In the genomic region with DNA sequence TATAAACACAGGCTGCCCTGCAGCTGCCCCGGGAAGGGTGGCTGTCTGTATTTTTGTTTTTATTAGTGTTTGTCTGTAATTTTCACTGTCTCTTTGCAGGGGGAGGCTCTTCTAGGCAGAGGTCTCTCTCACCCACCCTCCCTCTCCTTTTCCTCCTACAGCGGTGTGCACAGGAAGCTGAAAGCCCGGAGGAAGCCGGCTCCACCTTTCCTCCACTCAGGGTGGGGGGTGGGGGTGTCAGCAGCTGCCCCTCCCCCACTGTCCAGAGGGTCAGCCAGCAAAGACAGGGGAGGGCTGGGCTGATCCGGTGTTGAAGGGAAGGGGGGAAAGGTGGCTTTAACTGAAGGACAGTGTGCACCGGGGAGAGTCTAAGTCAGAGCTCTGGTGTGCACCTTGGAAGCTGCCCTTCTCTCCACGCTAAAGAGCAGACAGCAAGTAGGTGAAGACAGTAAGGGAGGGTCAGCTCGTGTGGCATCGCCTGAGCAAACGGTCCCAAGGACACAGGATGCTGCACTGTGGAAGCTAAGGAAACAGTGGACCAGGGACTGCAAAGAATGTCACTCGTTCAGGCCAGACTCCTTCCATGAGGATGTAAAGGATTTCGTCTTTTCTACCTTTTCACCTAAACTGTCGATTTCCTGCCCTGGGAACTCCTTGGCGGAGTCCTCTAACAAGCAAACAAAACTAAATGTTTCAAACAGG, we compare ENCODE assay signal across 8 mouse cellular contexts. TPM values are rescaled to one million over a fixed set of nuclear protein-coding genes. Genes with fewer than 3 reads are reported as not detected.
DNase-seq lines count a peak whose midpoint lies in the region; ATAC-seq lines count a peak whose summit lies in the region.

No protein-coding gene starts in this region.

- H3K4me3 ChIP-seq in midbrain, embryonic 10.5 days: no peak overlapping the region
- no peak overlapping the region for H3K4me3 ChIP-seq in midbrain, embryonic 15.5 days
- peak overlapping the region; percentile 43 for H3K4me3 ChIP-seq in heart, embryonic 10.5 days

- DNase-seq in midbrain, embryonic 10.5 days (ENCODE audit: low spot score): no peak
- no peak for DNase-seq in heart, embryonic 10.5 days (ENCODE audit: low spot score)
- DNase-seq in kidney, postnatal 14 days: peak; percentile 76
- DNase-seq in naive thymus-derived CD4-positive, alpha-beta T cell, adult 2 months (ENCODE audit: low read depth): peak; percentile 46
- DNase-seq in spleen, postnatal 14 days (ENCODE audit: low spot score in 2 of 2): no peak
- no peak for DNase-seq in retina, postnatal 1 day
- DNase-seq in layer of hippocampus, postnatal 36 days: no peak

- peaks cover 76% of the 10 kb centered on the region for H3K4me1 ChIP-seq in midbrain, embryonic 10.5 days
- H3K4me1 ChIP-seq in midbrain, embryonic 15.5 days: peaks cover 14% of the 10 kb centered on the region
- H3K4me1 ChIP-seq in heart, embryonic 10.5 days: peaks cover 96% of the 10 kb centered on the region

- WGBS in midbrain, embryonic 10.5 days: 30% methylated on average over 14 of the region's 14 CpGs
- 41% methylated on average over 14 of the region's 14 CpGs for WGBS in midbrain, embryonic 15.5 days
- 11% methylated on average over 14 of the region's 14 CpGs for WGBS in heart, embryonic 10.5 days

- H3K27me3 ChIP-seq in midbrain, embryonic 10.5 days (ENCODE audit: low read depth, poor library complexity, severe bottlenecking): no peaks in the 10 kb centered on the region; the same call in 1 of the 2 replicates
- no peaks in the 10 kb centered on the region for H3K27me3 ChIP-seq in midbrain, embryonic 15.5 days (replicated peaks)
- H3K27me3 ChIP-seq in heart, embryonic 10.5 days (ENCODE audit: insufficient read depth, poor library complexity, severe bottlenecking): no peaks in the 10 kb centered on the region

- H3K36me3 ChIP-seq in midbrain, embryonic 10.5 days: no peaks in the 10 kb centered on the region
- H3K36me3 ChIP-seq in midbrain, embryonic 15.5 days (replicated peaks): no peaks in the 10 kb centered on the region
- H3K36me3 ChIP-seq in heart, embryonic 10.5 days: no peaks in the 10 kb centered on the region

- H3K4me2 ChIP-seq in midbrain, embryonic 15.5 days: no peak overlapping the region; the same call in 1 of the 2 replicates

- H3K9ac ChIP-seq in midbrain, embryonic 15.5 days: no peak overlapping the region

- no peaks in the 10 kb centered on the region for H3K9me3 ChIP-seq in midbrain, embryonic 10.5 days (replicated peaks)
- H3K9me3 ChIP-seq in midbrain, embryonic 15.5 days: no peaks in the 10 kb centered on the region
- H3K9me3 ChIP-seq in heart, embryonic 10.5 days: no peaks in the 10 kb centered on the region

- no peak for ATAC-seq in midbrain, embryonic 15.5 days (replicated peaks)

- H3K27ac ChIP-seq in midbrain, embryonic 10.5 days (replicated peaks): peak overlapping the region; percentile 73
- H3K27ac ChIP-seq in midbrain, embryonic 15.5 days: no peak overlapping the region
- H3K27ac ChIP-seq in heart, embryonic 10.5 days: peak overlapping the region; percentile 93

RNA-seq across cellular contexts. Expression of gene Rassf3, which starts 46.0 kb away (rescaled TPM):
- 7.2 and 7.8 TPM in 2 replicates for polyA plus RNA-seq in midbrain, embryonic 10.5 days (2016; fragmentation: Nextera tagmentation; extraction: Ambion mirVana)
- polyA plus RNA-seq in midbrain, embryonic 15.5 days (2015; fragmentation: Nextera tagmentation; extraction: Ambion mirVana): 4.2 and 4.4 TPM in 2 replicates
- 19.6 and 21.1 TPM in 2 replicates for polyA plus RNA-seq in heart, embryonic 10.5 days (2016; fragmentation: Nextera tagmentation; extraction: Ambion mirVana)
- total RNA-seq in layer of hippocampus, postnatal 36 days (2021): 1 to 10 TPM; 8.2 to 8.9 TPM

Comparison
In these comparisons a context has a peak if more than half of its experiments do, and no peak if none do; other contexts are left out.
1. DNase-seq: peak in kidney, postnatal 14 days (single experiment) and naive thymus-derived CD4-positive, alpha-beta T cell, adult 2 months (single experiment); none in midbrain, embryonic 10.5 days (single experiment), heart, embryonic 10.5 days (single experiment), spleen, postnatal 14 days (0 of 2), retina, postnatal 1 day (single experiment) and layer of hippocampus, postnatal 36 days (0 of 2).